Mouse (Mus musculus): Measurements from ENCODE around the gene Nipbl.

DNA sequence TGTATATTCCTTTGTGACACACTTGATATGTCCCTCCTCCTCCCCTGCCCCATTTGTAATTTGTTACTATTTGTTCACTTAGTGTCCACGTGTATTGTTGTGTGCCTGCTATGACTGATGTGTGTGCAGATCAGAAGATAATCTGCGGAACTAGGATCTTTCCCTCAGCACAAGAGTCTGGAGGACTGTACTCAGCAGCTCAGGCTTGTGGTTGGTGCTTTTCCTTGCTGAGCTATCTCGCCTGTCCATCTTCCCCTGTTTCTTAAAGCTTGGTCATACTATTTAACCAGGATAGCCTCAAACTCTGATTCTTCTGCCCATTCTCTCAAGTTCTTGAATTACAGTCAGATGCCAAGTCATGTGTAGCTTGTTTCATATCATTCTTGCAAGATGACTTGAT, 69.5 kb downstream of the Nipbl start:
- TF ChIP-seq CTCF (IDR thresholded peaks at IDR 0.05; ENCODE audit: low read depth) (no peak), EP300 (IDR thresholded peaks at IDR 0.05; ENCODE audit: low read depth) (no peak)
